Mouse (Mus musculus): ENCODE results near the gene Sec14l1. TPM values are rescaled to one million over a fixed set of nuclear protein-coding genes. Genes with fewer than 3 reads are reported as not detected.

Sec14l1 gene
- polyA plus RNA-seq, 1 experiment from 2014 or later = 36.5 TPM

- 44% methylated on average over 10 of the region's 10 CpGs for WGBS
Measured at GRCm38 (mm10) chr11:117103523-117103922, 11.4 kb upstream of the Sec14l1 start.

GRCm38 (mm10) chr11:117104044-117104757 is 10.8 kb upstream of the Sec14l1 start:
- Histone ChIP-seq H3K4me3 (ENCODE audit: low read length) (no peak overlapping the region), H3K9ac (ENCODE audit: low read depth, low read length) (no peak overlapping the region), H3K4me2 (replicated peaks; ENCODE audit: low read depth, low read length) (no peak overlapping the region), H3K9me3 (ENCODE audit: control insufficient read depth, low read length) (no peaks in the 10 kb centered on the region), H3K27ac (ENCODE audit: low read depth, low read length) (no peak overlapping the region), H3K27me3 (ENCODE audit: control insufficient read depth, insufficient read depth, low read length) (no peaks in the 10 kb centered on the region), H3K4me1 (ENCODE audit: control insufficient read depth, insufficient read depth, low read length) (peaks cover 15% of the 10 kb centered on the region), H3K36me3 (ENCODE audit: control insufficient read depth, insufficient read depth, low read length) (no peaks in the 10 kb centered on the region)
- ATAC-seq (ENCODE audit: low FRiP score, low TSS enrichment) = no peak
- 82% methylated on average over 10 of the region's 10 CpGs for WGBS

More at GRCm38 (mm10) chr11:117103523-117103922, 11.4 kb upstream of the Sec14l1 start:
- no peak overlapping the region for H3K9ac ChIP-seq (ENCODE audit: low read depth, low read length)
- H3K27ac ChIP-seq (ENCODE audit: low read depth, low read length) = no peak overlapping the region
- H3K36me3 ChIP-seq (ENCODE audit: control insufficient read depth, insufficient read depth, low read length) = no peaks in the 10 kb centered on the region
- peaks cover 9% of the 10 kb centered on the region; the same call in 1 of the 2 replicates for H3K4me1 ChIP-seq (ENCODE audit: control insufficient read depth, insufficient read depth, low read length)
- no peak for ATAC-seq (ENCODE audit: low FRiP score, low TSS enrichment)
- H3K9me3 ChIP-seq (ENCODE audit: control insufficient read depth, low read length) = no peaks in the 10 kb centered on the region
- H3K4me2 ChIP-seq (replicated peaks; ENCODE audit: low read depth, low read length) = no peak overlapping the region
- H3K4me3 ChIP-seq (ENCODE audit: low read length) = no peak overlapping the region
- no peaks in the 10 kb centered on the region for H3K27me3 ChIP-seq (ENCODE audit: control insufficient read depth, insufficient read depth, low read length)

- Histone ChIP-seq H3K9ac (ENCODE audit: low read depth, low read length) (no peak overlapping the region), H3K36me3 (ENCODE audit: control insufficient read depth, insufficient read depth, low read length) (no peaks in the 10 kb centered on the region), H3K27ac (ENCODE audit: low read depth, low read length) (no peak overlapping the region), H3K27me3 (ENCODE audit: control insufficient read depth, insufficient read depth, low read length) (no peaks in the 10 kb centered on the region), H3K9me3 (ENCODE audit: control insufficient read depth, low read length) (no peaks in the 10 kb centered on the region), H3K4me2 (replicated peaks; ENCODE audit: low read depth, low read length) (no peak overlapping the region), H3K4me3 (ENCODE audit: low read length) (no peak overlapping the region), H3K4me1 (ENCODE audit: control insufficient read depth, insufficient read depth, low read length) (peaks cover 17% of the 10 kb centered on the region)
- no peak for ATAC-seq (ENCODE audit: low FRiP score, low TSS enrichment)
- WGBS = 65% methylated on average over 3 of the region's 3 CpGs
Measured at GRCm38 (mm10) chr11:117105315-117105714, 9.7 kb upstream of the Sec14l1 start.

- Histone ChIP-seq H3K9me3 (ENCODE audit: control insufficient read depth, low read length) (no peaks in the 10 kb centered on the region), H3K4me1 (ENCODE audit: control insufficient read depth, insufficient read depth, low read length) (peaks cover 17% of the 10 kb centered on the region), H3K9ac (ENCODE audit: low read depth, low read length) (no peak overlapping the region), H3K27me3 (ENCODE audit: control insufficient read depth, insufficient read depth, low read length) (no peaks in the 10 kb centered on the region), H3K27ac (ENCODE audit: low read depth, low read length) (no peak overlapping the region), H3K4me2 (replicated peaks; ENCODE audit: low read depth, low read length) (no peak overlapping the region), H3K36me3 (ENCODE audit: control insufficient read depth, insufficient read depth, low read length) (no peaks in the 10 kb centered on the region), H3K4me3 (ENCODE audit: low read length) (no peak overlapping the region)
- WGBS = 87% methylated on average over 7 of the region's 7 CpGs
- ATAC-seq (ENCODE audit: low FRiP score, low TSS enrichment) = no peak
Measured at GRCm38 (mm10) chr11:117105850-117106249, 9.1 kb upstream of the Sec14l1 start.

- Histone ChIP-seq H3K9ac (ENCODE audit: low read depth, low read length) (no peak overlapping the region), H3K27me3 (ENCODE audit: control insufficient read depth, insufficient read depth, low read length) (no peaks in the 10 kb centered on the region), H3K9me3 (ENCODE audit: control insufficient read depth, low read length) (no peaks in the 10 kb centered on the region), H3K4me2 (replicated peaks; ENCODE audit: low read depth, low read length) (no peak overlapping the region), H3K36me3 (ENCODE audit: control insufficient read depth, insufficient read depth, low read length) (no peaks in the 10 kb centered on the region), H3K4me3 (ENCODE audit: low read length) (no peak overlapping the region), H3K27ac (ENCODE audit: low read depth, low read length) (no peak overlapping the region), H3K4me1 (ENCODE audit: control insufficient read depth, insufficient read depth, low read length) (peaks cover 12% of the 10 kb centered on the region)
- WGBS = 49% methylated on average over 13 of the region's 13 CpGs
- no peak for ATAC-seq (ENCODE audit: low FRiP score, low TSS enrichment)
Measured at GRCm38 (mm10) chr11:117106633-117107334, 8.2 kb upstream of the Sec14l1 start.

GRCm38 (mm10) chr11:117107837-117108236 is 7.1 kb upstream of the Sec14l1 start:
- Histone ChIP-seq H3K9ac (ENCODE audit: low read depth, low read length) (no peak overlapping the region), H3K9me3 (ENCODE audit: control insufficient read depth, low read length) (no peaks in the 10 kb centered on the region), H3K27ac (ENCODE audit: low read depth, low read length) (no peak overlapping the region), H3K27me3 (ENCODE audit: control insufficient read depth, insufficient read depth, low read length) (no peaks in the 10 kb centered on the region), H3K4me2 (replicated peaks; ENCODE audit: low read depth, low read length) (no peak overlapping the region), H3K4me3 (ENCODE audit: low read length) (no peak overlapping the region), H3K36me3 (ENCODE audit: control insufficient read depth, insufficient read depth, low read length) (no peaks in the 10 kb centered on the region), H3K4me1 (ENCODE audit: control insufficient read depth, insufficient read depth, low read length) (peaks cover 10% of the 10 kb centered on the region)
- no peak for ATAC-seq (ENCODE audit: low FRiP score, low TSS enrichment)
- WGBS = 90% methylated on average over 2 of the region's 2 CpGs

GRCm38 (mm10) chr11:117108595-117108994 is 6.4 kb upstream of the Sec14l1 start:
- H3K4me3 ChIP-seq (ENCODE audit: low read length) = no peak overlapping the region
- no peaks in the 10 kb centered on the region for H3K36me3 ChIP-seq (ENCODE audit: control insufficient read depth, insufficient read depth, low read length)
- WGBS = 45% methylated on average over 9 of the region's 9 CpGs
- H3K27me3 ChIP-seq (ENCODE audit: control insufficient read depth, insufficient read depth, low read length) = no peaks in the 10 kb centered on the region
- no peak overlapping the region for H3K4me2 ChIP-seq (replicated peaks; ENCODE audit: low read depth, low read length)
- H3K9ac ChIP-seq (ENCODE audit: low read depth, low read length) = no peak overlapping the region
- H3K27ac ChIP-seq (ENCODE audit: low read depth, low read length) = no peak overlapping the region
- no peaks in the 10 kb centered on the region for H3K9me3 ChIP-seq (ENCODE audit: control insufficient read depth, low read length)
- H3K4me1 ChIP-seq (ENCODE audit: control insufficient read depth, insufficient read depth, low read length) = peaks cover 10% of the 10 kb centered on the region
- ATAC-seq (ENCODE audit: low FRiP score, low TSS enrichment) = no peak

- no peaks in the 10 kb centered on the region for H3K27me3 ChIP-seq (ENCODE audit: control insufficient read depth, insufficient read depth, low read length)
- WGBS = 78% methylated on average over 12 of the region's 12 CpGs
- peaks cover 14% of the 10 kb centered on the region for H3K4me1 ChIP-seq (ENCODE audit: control insufficient read depth, insufficient read depth, low read length)
- H3K9ac ChIP-seq (ENCODE audit: low read depth, low read length) = no peak overlapping the region
- no peak overlapping the region for H3K4me2 ChIP-seq (replicated peaks; ENCODE audit: low read depth, low read length)
- no peak overlapping the region for H3K27ac ChIP-seq (ENCODE audit: low read depth, low read length)
- no peaks in the 10 kb centered on the region for H3K9me3 ChIP-seq (ENCODE audit: control insufficient read depth, low read length)
- no peaks in the 10 kb centered on the region for H3K36me3 ChIP-seq (ENCODE audit: control insufficient read depth, insufficient read depth, low read length)
- no peak overlapping the region for H3K4me3 ChIP-seq (ENCODE audit: low read length)
- ATAC-seq (ENCODE audit: low FRiP score, low TSS enrichment) = no peak
Measured at GRCm38 (mm10) chr11:117109179-117109954, 5.6 kb upstream of the Sec14l1 start.

Data from kidney, embryonic 14.5 days (tissue).